Mouse (Mus musculus) heart, embryonic 15.5 days (tissue): Measurements from ENCODE around the gene Efcab14. TPM values are rescaled to one million over a fixed set of nuclear protein-coding genes. Genes with fewer than 3 reads are reported as not detected.
A peak's percentile ranks its signal among the peaks of the same experiment; 100 is the strongest.

Experiments
- ATAC-seq: fragments of 200-750 bp; cut with Nextera tagmentation; replicated peaks from 2 replicates; pipeline ENCODE4 v1.8.0; 2017; ENCODE audit warnings: low read depth, moderate TSS enrichment; ENCODE audit not compliant: insufficient number of reproducible peaks, insufficient read depth, low FRiP score
- H3K27ac ChIP-seq: fragments of 300-500 bp; sonication (generic); 2 replicates; pipeline ENCODE4 v1.5.1; 2015; ENCODE audit warnings: mild to moderate bottlenecking, inconsistent platforms
- H3K27me3 ChIP-seq: fragments of 300-500 bp; sonication (generic); 2 replicates; pipeline ENCODE4 v1.6.1; 2015; ENCODE audit warnings: inconsistent platforms
- H3K36me3 ChIP-seq: fragments of 300-500 bp; sonication (generic); 2 replicates; pipeline ENCODE4 v1.6.1; 2015; ENCODE audit warnings: mild to moderate bottlenecking, inconsistent platforms
- H3K4me1 ChIP-seq: fragments of 300-500 bp; sonication (generic); replicated peaks from 2 replicates; pipeline ENCODE4 v1.6.1; 2015; ENCODE audit warnings: inconsistent platforms
- H3K4me2 ChIP-seq: fragments of 300-500 bp; sonication (generic); 2 replicates; pipeline ENCODE4 v1.6.1; 2015; ENCODE audit warnings: inconsistent platforms, mild to moderate bottlenecking, moderate library complexity
- H3K4me3 ChIP-seq: fragments of 300-500 bp; sonication (generic); 2 replicates; pipeline ENCODE4 v1.5.1; 2015; ENCODE audit warnings: mild to moderate bottlenecking, inconsistent platforms
- H3K9ac ChIP-seq: fragments of 300-500 bp; sonication (generic); 2 replicates; pipeline ENCODE4 v1.6.1; 2015; ENCODE audit warnings: mild to moderate bottlenecking, inconsistent platforms
- H3K9me3 ChIP-seq: fragments of 300-500 bp; sonication (generic); replicated peaks from 2 replicates; pipeline ENCODE4 v1.6.1; 2016; ENCODE audit warnings: inconsistent platforms
- WGBS: fragments of 180-500 bp; shearing (Covaris S2); methylation state at CpG from one replicate; pipeline ENCODE4 v1.1.7; 2015; ENCODE audit warnings: mixed read lengths; 5-methylcytosine and 5-hydroxymethylcytosine counted together
- polyA plus RNA-seq: library from polyadenylated mRNA; unstranded; fragments of >200 nt; fragmentation: Nextera tagmentation; extraction: Ambion mirVana; gene quantifications from 2 replicates; pipeline ENCODE4 v1.2.1, GENCODE M21; 2015

Gene Efcab14
- polyA plus RNA-seq, 1 experiment from 2014 or later, result 21.2 TPM

GRCm38 (mm10) chr4:115780918-115781317 is 43.4 kb downstream of the Efcab14 start, which contains the start of gene Tex38:
Gene Tex38, minus strand, starts transcription at chr4:115781018.
- no peak within 1 kb of the TSS for H3K4me3 ChIP-seq

GRCm38 (mm10) chr4:115782026-115782805 is 44.7 kb downstream of the Efcab14 start:
- Histone ChIP-seq H3K36me3 (no peaks in the 10 kb centered on the region), H3K27me3 (no peaks in the 10 kb centered on the region), H3K4me3 (no peak overlapping the region), H3K27ac (no peak overlapping the region), H3K4me1 (peaks cover 22% of the 10 kb centered on the region), H3K9me3 (no peaks in the 10 kb centered on the region), H3K9ac (no peak overlapping the region), H3K4me2 (no peak overlapping the region)
- no peak for ATAC-seq
- 83% methylated on average over 5 of the region's 5 CpGs for WGBS

More at GRCm38 (mm10) chr4:115780918-115781317, 43.4 kb downstream of the Efcab14 start, which contains the start of gene Tex38:
- Histone ChIP-seq H3K9me3 (no peaks in the 10 kb centered on the region), H3K4me2 (no peak within 1 kb of the TSS), H3K27me3 (no peaks in the 10 kb centered on the region), H3K36me3 (peaks cover 4% of the 10 kb centered on the region; the same call in 1 of the 2 replicates), H3K9ac (no peak within 1 kb of the TSS), H3K27ac (no peak within 1 kb of the TSS), H3K4me1 (peaks cover 20% of the 10 kb centered on the region)
- no peak for ATAC-seq
- WGBS, result 70% methylated on average over 3 of the region's 3 CpGs

- Histone ChIP-seq H3K4me1 (peaks cover 20% of the 10 kb centered on the region), H3K9me3 (no peaks in the 10 kb centered on the region), H3K9ac (peak within 1 kb of the TSS; percentile 84), H3K27ac (peak within 1 kb of the TSS; percentile 84), H3K4me2 (peak within 1 kb of the TSS; percentile 87), H3K4me3 (peak within 1 kb of the TSS; percentile 84), H3K27me3 (no peaks in the 10 kb centered on the region), H3K36me3 (peaks cover 20% of the 10 kb centered on the region; the same call in 1 of the 2 replicates)
- WGBS, result under 1% methylated on average over 69 of the region's 69 CpGs
- ATAC-seq, result peak; percentile 78
These were observed 47.4 kb downstream of the Efcab14 start, which contains the start of gene Atpaf1 for GRCm38 (mm10) chr4:115784769-115785510. Gene Atpaf1, plus strand, starts transcription at chr4:115784812.

- 44% methylated on average over 7 of the region's 7 CpGs for WGBS
- H3K9ac ChIP-seq, result peak overlapping the region; percentile 84
- peaks cover 26% of the 10 kb centered on the region; the same call in 1 of the 2 replicates for H3K36me3 ChIP-seq
- H3K27me3 ChIP-seq, result no peaks in the 10 kb centered on the region
- peak overlapping the region; percentile 84 for H3K4me3 ChIP-seq
- peaks cover 14% of the 10 kb centered on the region for H3K4me1 ChIP-seq
- H3K4me2 ChIP-seq, result peak overlapping the region; percentile 87
- H3K9me3 ChIP-seq, result no peaks in the 10 kb centered on the region
- ATAC-seq, result peak; percentile 21; the same call in 1 of the 2 replicates
- H3K27ac ChIP-seq, result peak overlapping the region; percentile 84
These were observed 48.0 kb downstream of the Efcab14 start for GRCm38 (mm10) chr4:115785511-115786034.

GRCm38 (mm10) chr4:115790864-115791263 is 53.3 kb downstream of the Efcab14 start:
- peaks cover 59% of the 10 kb centered on the region for H3K36me3 ChIP-seq

GRCm38 (mm10) chr4:115795360-115795759 is 57.8 kb downstream of the Efcab14 start:
- Histone ChIP-seq H3K9ac (no peak overlapping the region), H3K27me3 (no peaks in the 10 kb centered on the region), H3K4me2 (no peak overlapping the region), H3K9me3 (no peaks in the 10 kb centered on the region), H3K36me3 (peaks cover 71% of the 10 kb centered on the region), H3K27ac (no peak overlapping the region), H3K4me1 (no peaks in the 10 kb centered on the region), H3K4me3 (no peak overlapping the region)
- 85% methylated on average over 3 of the region's 3 CpGs for WGBS
- ATAC-seq, result no peak

More at GRCm38 (mm10) chr4:115790864-115791263, 53.3 kb downstream of the Efcab14 start:
- H3K9ac ChIP-seq, result no peak overlapping the region
- no peak overlapping the region for H3K27ac ChIP-seq
- no peaks in the 10 kb centered on the region for H3K9me3 ChIP-seq
- 78% methylated on average over 3 of the region's 3 CpGs for WGBS
- H3K4me3 ChIP-seq, result no peak overlapping the region
- ATAC-seq, result no peak
- peaks cover 2% of the 10 kb centered on the region for H3K4me1 ChIP-seq
- no peak overlapping the region for H3K4me2 ChIP-seq
- H3K27me3 ChIP-seq, result no peaks in the 10 kb centered on the region

GRCm38 (mm10) chr4:115799981-115800380 is 62.4 kb downstream of the Efcab14 start:
- Histone ChIP-seq H3K4me1 (no peaks in the 10 kb centered on the region), H3K9ac (no peak overlapping the region), H3K27me3 (no peaks in the 10 kb centered on the region), H3K9me3 (no peaks in the 10 kb centered on the region), H3K36me3 (peaks cover 63% of the 10 kb centered on the region), H3K27ac (no peak overlapping the region), H3K4me3 (no peak overlapping the region), H3K4me2 (no peak overlapping the region)
- no peak for ATAC-seq
- 74% methylated on average over 3 of the region's 3 CpGs for WGBS

GRCm38 (mm10) chr4:115812326-115812725 is 74.8 kb downstream of the Efcab14 start:
- Histone ChIP-seq H3K4me1 (no peaks in the 10 kb centered on the region), H3K9me3 (no peaks in the 10 kb centered on the region), H3K36me3 (peaks cover 16% of the 10 kb centered on the region), H3K4me3 (no peak overlapping the region), H3K27me3 (no peaks in the 10 kb centered on the region), H3K9ac (no peak overlapping the region), H3K27ac (no peak overlapping the region), H3K4me2 (no peak overlapping the region)
- ATAC-seq, result no peak
- 79% methylated on average over 4 of the region's 4 CpGs for WGBS

- Histone ChIP-seq H3K4me3 (no peak overlapping the region), H3K4me2 (no peak overlapping the region), H3K36me3 (peaks cover 16% of the 10 kb centered on the region), H3K4me1 (no peaks in the 10 kb centered on the region), H3K9me3 (no peaks in the 10 kb centered on the region), H3K27ac (no peak overlapping the region), H3K9ac (no peak overlapping the region), H3K27me3 (no peaks in the 10 kb centered on the region)
- no peak for ATAC-seq
- WGBS, result 90% methylated on average over 5 of the region's 5 CpGs
These were observed 78.1 kb downstream of the Efcab14 start for GRCm38 (mm10) chr4:115815606-115816005.

- no peak for ATAC-seq
- no peaks in the 10 kb centered on the region for H3K9me3 ChIP-seq
- H3K4me2 ChIP-seq, result no peak overlapping the region
- H3K27ac ChIP-seq, result no peak overlapping the region
- no peak overlapping the region for H3K9ac ChIP-seq
- peaks cover 28% of the 10 kb centered on the region for H3K4me1 ChIP-seq
- H3K27me3 ChIP-seq, result no peaks in the 10 kb centered on the region
- no peak overlapping the region for H3K4me3 ChIP-seq
- WGBS, result 67% methylated on average over 3 of the region's 3 CpGs
- H3K36me3 ChIP-seq, result peaks cover 6% of the 10 kb centered on the region; the same call in 1 of the 2 replicates
These were observed 82.7 kb downstream of the Efcab14 start for GRCm38 (mm10) chr4:115820199-115820598.

- no peak overlapping the region for H3K4me3 ChIP-seq
- no peak overlapping the region for H3K4me2 ChIP-seq
- WGBS, result 82% methylated on average over 3 of the region's 3 CpGs
- H3K4me1 ChIP-seq, result peaks cover 28% of the 10 kb centered on the region
- ATAC-seq, result no peak
- H3K36me3 ChIP-seq, result peaks cover 1% of the 10 kb centered on the region; the same call in 1 of the 2 replicates
- no peak overlapping the region for H3K27ac ChIP-seq
- no peaks in the 10 kb centered on the region for H3K27me3 ChIP-seq
- no peaks in the 10 kb centered on the region for H3K9me3 ChIP-seq
- H3K9ac ChIP-seq, result no peak overlapping the region
These were observed 83.4 kb downstream of the Efcab14 start for GRCm38 (mm10) chr4:115820944-115821343.
